Mouse (Mus musculus) spleen, embryonic (tissue): ENCODE data around the gene Arl5c.

Experiments
- CTCF ChIA-PET: fragments of 350-600 bp; sonication (Branson Sonifier 250); formaldehyde crosslinking; loops from one replicate; lab custom pipeline; 2022; lab: Charles Lee

The Arl5c gene

GRCm38 (mm10) chr11:97995564-97996288 is at the start of gene Arl5c:
TSS of gene Arl5c (minus strand) at chr11:97996181.
- CTCF ChIA-PET: no interaction called here

- CTCF ChIA-PET: no interaction called here
Observed at GRCm38 (mm10) chr11:98045596-98045995, 49.6 kb upstream of the Arl5c start.

- CTCF ChIA-PET: no interaction called here
Observed at GRCm38 (mm10) chr11:98044074-98044473, 48.1 kb upstream of the Arl5c start.

- CTCF ChIA-PET: interaction anchor here (0.7 kb wide), 1 partner anchor 144 kb away, joined by 17 read pairs; no protein-coding TSS in a partner anchor
Observed at GRCm38 (mm10) chr11:98042741-98043140, 46.8 kb upstream of the Arl5c start.

- CTCF ChIA-PET: no interaction called here
Observed at GRCm38 (mm10) chr11:98040975-98041374, 45.0 kb upstream of the Arl5c start.

GRCm38 (mm10) chr11:98037871-98038270 is 41.9 kb upstream of the Arl5c start:
- CTCF ChIA-PET: no interaction called here

GRCm38 (mm10) chr11:98035977-98036377 is 40.0 kb upstream of the Arl5c start:
- CTCF ChIA-PET: no interaction called here

GRCm38 (mm10) chr11:98034840-98035239 is 38.9 kb upstream of the Arl5c start:
- CTCF ChIA-PET: interaction anchor here (0.8 kb wide), 1 partner anchor 42 kb away, joined by 3 read pairs; no protein-coding TSS in a partner anchor

- CTCF ChIA-PET: interaction anchor here (0.6 kb wide), 1 partner anchor 9 kb away, joined by 5 read pairs; no protein-coding TSS in a partner anchor
Observed at GRCm38 (mm10) chr11:98034061-98034460, 38.1 kb upstream of the Arl5c start.

GRCm38 (mm10) chr11:98031443-98031770 is 35.4 kb upstream of the Arl5c start:
- CTCF ChIA-PET: interaction anchor here (0.5 to 1.9 kb wide), 3 partner anchors 44 to 571 kb away, joined by 3 to 12 read pairs (median 11); no protein-coding TSS in a partner anchor

- CTCF ChIA-PET: interaction anchor here (0.5 to 1.9 kb wide), 3 partner anchors 44 to 1058 kb away, joined by 3 to 12 read pairs (median 11); no protein-coding TSS in a partner anchor
Observed at GRCm38 (mm10) chr11:98030701-98031442, 34.9 kb upstream of the Arl5c start.

- CTCF ChIA-PET: no interaction called here
Observed at GRCm38 (mm10) chr11:98027785-98028184, 31.8 kb upstream of the Arl5c start.

- CTCF ChIA-PET: no interaction called here
Observed at GRCm38 (mm10) chr11:98027297-98027688, 31.3 kb upstream of the Arl5c start.

- CTCF ChIA-PET: interaction anchor here (0.7 kb wide), 1 partner anchor 19 kb away, joined by 4 read pairs; no protein-coding TSS in a partner anchor
Observed at GRCm38 (mm10) chr11:98026570-98027296, 30.8 kb upstream of the Arl5c start, which contains the start of gene Rpl19. TSS of gene Rpl19 (plus strand) at chr11:98026710.

- CTCF ChIA-PET: interaction anchor here (0.7 kb wide), 1 partner anchor 18 kb away, joined by 4 read pairs; no protein-coding TSS in a partner anchor
Observed at GRCm38 (mm10) chr11:98026248-98026569, 30.2 kb upstream of the Arl5c start.

GRCm38 (mm10) chr11:98024516-98024915 is 28.5 kb upstream of the Arl5c start:
- CTCF ChIA-PET: interaction anchor here (0.7 kb wide), 1 partner anchor 178 kb away, joined by 3 read pairs; no protein-coding TSS in a partner anchor

- CTCF ChIA-PET: interaction anchor here (0.5 to 1.4 kb wide), 4 partner anchors 12 to 224 kb away, joined by 4 to 5 read pairs (median 4); partner anchors contain the start of gene Lasp1
Observed at GRCm38 (mm10) chr11:98022555-98023371, 26.8 kb upstream of the Arl5c start, which contains the start of gene Cacnb1. TSS of gene Cacnb1 (minus strand) at chr11:98023034.

- CTCF ChIA-PET: interaction anchor here (0.5 to 1.4 kb wide), 4 partner anchors 11 to 223 kb away, joined by 4 to 5 read pairs (median 4); partner anchors contain the start of gene Lasp1
Observed at GRCm38 (mm10) chr11:98022253-98022554, 26.2 kb upstream of the Arl5c start.

GRCm38 (mm10) chr11:98021565-98022252 is 25.7 kb upstream of the Arl5c start:
- CTCF ChIA-PET: interaction anchor here (1.0 to 1.4 kb wide), 2 partner anchors 28 to 32 kb away, joined by 4 read pairs; no protein-coding TSS in a partner anchor

GRCm38 (mm10) chr11:98021118-98021517 is 25.1 kb upstream of the Arl5c start:
- CTCF ChIA-PET: interaction anchor here (1.4 kb wide), 1 partner anchor 31 kb away, joined by 4 read pairs; no protein-coding TSS in a partner anchor
